Mouse (Mus musculus) CH12.LX (cell line): ENCODE measurements at regions not wholly inside any gene's neighbourhood (a gene's known extent, or its start where the extent isn't known, plus 50 kb on each side); places are given as distances from the start of the nearest gene placed in this dataset.

Source experiments
- DNase-seq: peaks from one replicate; pipeline ENCODE4 v3.0.0-alpha.2; 2013; ENCODE audit errors: extremely low read depth
- H3K27ac ChIP-seq: 2 replicates; pipeline ENCODE4 v1.5.1; 2012; ENCODE audit warnings: low read depth, mild to moderate bottlenecking, control low read depth, moderate library complexity; ENCODE audit not compliant: insufficient read depth
- H3K27me3 ChIP-seq: replicated peaks from 2 replicates; pipeline ENCODE3; 2012; ENCODE audit warnings: inconsistent platforms
- H3K36me3 ChIP-seq, 2 experiments: replicated peaks in 1 of 2; 2 replicates each; pipeline versions ENCODE3 to v1.6.1; 2012; ENCODE audit warnings: inconsistent platforms in 1 of 2, low read length in 1 of 2, mild to moderate bottlenecking in 1 of 2, mixed read lengths in 1 of 2, moderate library complexity in 1 of 2; ENCODE audit not compliant: control insufficient read depth in 1 of 2, insufficient read depth in 1 of 2
- H3K4me1 ChIP-seq, 2 experiments: 2 replicates each; pipeline ENCODE4 v1.6.1; 2012; ENCODE audit warnings: inconsistent platforms in 1 of 2, moderate library complexity in 1 of 2; ENCODE audit not compliant: insufficient read depth in 2 of 2, control insufficient read depth in 1 of 2
- H3K4me2 ChIP-seq: 2 replicates; pipeline ENCODE4 v1.6.1; 2012; ENCODE audit warnings: low read depth, mild to moderate bottlenecking, control low read depth; ENCODE audit not compliant: poor library complexity, insufficient read depth, severe bottlenecking
- H3K4me3 ChIP-seq, 3 experiments: fragments of 150-350 bp in 1 of 3; sonication (generic) in 1 of 3; replicated peaks in 1 of 3; 2 replicates each; pipeline versions ENCODE3 to v1.5.1; 2011 to 2012; ENCODE audit warnings: low read depth in 2 of 3, low read length in 2 of 3, mild to moderate bottlenecking in 2 of 3, moderate library complexity in 2 of 3, control low read depth in 1 of 3, improper control_type of control experiment in 1 of 3, inconsistent platforms in 1 of 3, mixed read lengths in 1 of 3; ENCODE audit not compliant: poor library complexity in 1 of 3
- H3K79me2 ChIP-seq: replicated peaks from 2 replicates; pipeline ENCODE4 v1.6.1; 2012; ENCODE audit warnings: mild to moderate bottlenecking, moderate library complexity; ENCODE audit not compliant: control insufficient read depth, poor library complexity, insufficient read depth, severe bottlenecking; ENCODE audit errors: extremely low read depth
- H3K9ac ChIP-seq: 2 replicates; pipeline ENCODE4 v1.6.1; 2012; ENCODE audit warnings: low read depth, mild to moderate bottlenecking, control low read depth, moderate library complexity; ENCODE audit not compliant: insufficient read depth
- H3K9me3 ChIP-seq: replicated peaks from 2 replicates; pipeline ENCODE3; 2012; ENCODE audit warnings: low read length, inconsistent platforms, mixed read lengths
- BHLHE40 ChIP-seq: IDR thresholded peaks from 2 replicates; pipeline ENCODE4 v1.6.1; 2011; ENCODE audit warnings: mild to moderate bottlenecking, low read depth, low read length, improper control_type of control experiment
- CHD1 ChIP-seq: IDR thresholded peaks from 2 replicates; pipeline ENCODE4 v1.6.1; 2012; ENCODE audit warnings: low read depth, low read length, improper control_type of control experiment, inconsistent platforms
- CHD2 ChIP-seq: IDR thresholded peaks from 2 replicates; pipeline ENCODE4 v1.6.1; 2011; ENCODE audit warnings: low read length, improper control_type of control experiment
- E2F4 ChIP-seq: IDR thresholded peaks from 2 replicates; pipeline ENCODE4 v1.6.1; 2011; ENCODE audit warnings: low read depth, low read length, improper control_type of control experiment; ENCODE audit not compliant: insufficient replicate concordance
- ELF1 ChIP-seq: IDR thresholded peaks from 2 replicates; pipeline ENCODE4 v1.6.1; 2014; ENCODE audit warnings: low read depth, mild to moderate bottlenecking, inconsistent platforms, low read length, improper control_type of control experiment
- EP300 ChIP-seq: IDR thresholded peaks from 2 replicates; pipeline ENCODE4 v1.6.1; 2011; ENCODE audit warnings: low read length, improper control_type of control experiment
- ETS1 ChIP-seq: conservative IDR thresholded peaks from 2 replicates; pipeline ENCODE4 v1.6.1; 2012; ENCODE audit warnings: low read depth, mild to moderate bottlenecking, inconsistent platforms, low read length, improper control_type of control experiment, moderate library complexity
- GABPA ChIP-seq: IDR thresholded peaks from 2 replicates; pipeline ENCODE4 v1.6.1; 2012; ENCODE audit warnings: low read depth, low read length, improper control_type of control experiment, inconsistent platforms; ENCODE audit not compliant: insufficient replicate concordance
- HCFC1 ChIP-seq: IDR thresholded peaks from 2 replicates; pipeline ENCODE4 v1.6.1; 2012; ENCODE audit warnings: low read depth, mild to moderate bottlenecking, inconsistent platforms, low read length, improper control_type of control experiment
- JUN ChIP-seq: IDR thresholded peaks from 2 replicates; pipeline ENCODE4 v1.6.1; 2011; ENCODE audit warnings: low read depth, mild to moderate bottlenecking, low read length, improper control_type of control experiment, moderate library complexity; ENCODE audit not compliant: insufficient read depth
- MAFK ChIP-seq: IDR thresholded peaks from 2 replicates; pipeline ENCODE4 v1.6.1; 2011; ENCODE audit warnings: low read length, improper control_type of control experiment; ENCODE audit not compliant: insufficient replicate concordance
- MAX ChIP-seq: IDR thresholded peaks from 2 replicates; pipeline ENCODE4 v1.6.1; 2011; ENCODE audit warnings: low read length, improper control_type of control experiment
- MAZ ChIP-seq: IDR thresholded peaks from 2 replicates; pipeline ENCODE4 v1.6.1; 2012; ENCODE audit warnings: low read depth, mild to moderate bottlenecking, inconsistent platforms, low read length, improper control_type of control experiment, moderate library complexity
- MXI1 ChIP-seq: IDR thresholded peaks from 2 replicates; pipeline ENCODE4 v1.6.1; 2011; ENCODE audit warnings: mild to moderate bottlenecking, low read depth, low read length, improper control_type of control experiment
- NRF1 ChIP-seq: IDR thresholded peaks from 2 replicates; pipeline ENCODE4 v1.6.1; 2014; ENCODE audit warnings: low read depth, mild to moderate bottlenecking, inconsistent platforms, low read length, improper control_type of control experiment, moderate library complexity
- PAX5 ChIP-seq: IDR thresholded peaks from 2 replicates; pipeline ENCODE4 v1.6.1; 2012; ENCODE audit warnings: low read length, inconsistent platforms, mixed read lengths
- RCOR1 ChIP-seq: conservative IDR thresholded peaks from 2 replicates; pipeline ENCODE4 v1.6.1; 2012; ENCODE audit warnings: low read depth, mild to moderate bottlenecking, inconsistent platforms, low read length, improper control_type of control experiment
- SIN3A ChIP-seq: IDR thresholded peaks from 2 replicates; pipeline ENCODE4 v1.6.1; 2012; ENCODE audit warnings: low read length, improper control_type of control experiment, inconsistent platforms
- SMC3 ChIP-seq: IDR thresholded peaks from 2 replicates; pipeline ENCODE4 v1.6.1; 2011; ENCODE audit warnings: low read depth, low read length, improper control_type of control experiment
- TBP ChIP-seq: conservative IDR thresholded peaks from 2 replicates; pipeline ENCODE4 v1.6.1; 2011; ENCODE audit warnings: low read depth, low read length, improper control_type of control experiment
- TCF12 ChIP-seq: IDR thresholded peaks from 2 replicates; pipeline ENCODE4 v1.6.1; 2014; ENCODE audit warnings: low read depth, mild to moderate bottlenecking, inconsistent platforms, low read length, improper control_type of control experiment
- USF1 ChIP-seq: IDR thresholded peaks from 2 replicates; pipeline ENCODE4 v1.6.1; 2014; ENCODE audit warnings: low read depth, mild to moderate bottlenecking, inconsistent platforms, low read length, improper control_type of control experiment
- ZMIZ1 ChIP-seq: IDR thresholded peaks from 2 replicates; pipeline ENCODE4 v1.6.1; 2012; ENCODE audit warnings: low read depth, mild to moderate bottlenecking, inconsistent platforms, low read length, improper control_type of control experiment
- ZNF384 ChIP-seq: IDR thresholded peaks from 2 replicates; pipeline ENCODE4 v1.6.1; 2012; ENCODE audit warnings: low read depth, low read length, improper control_type of control experiment, inconsistent platforms
- dilution Hi-C: fragments of 300-500 bp; cut with MboI; formaldehyde crosslinking; loops from 2 replicates; pipeline ENCODE4 v1.14.3; 2020; ENCODE audit warnings: low sequenced_read_pairs; ENCODE audit not compliant: extremely low pct_unique_long_range_greater_than_20kb, extremely low pct_ligation_motif_present
- in situ Hi-C: fragments of 300-500 bp; cut with MboI; formaldehyde crosslinking; loops from 3 replicates; pipeline ENCODE4 v1.14.3; 2019; ENCODE audit warnings: low sequenced_read_pairs, low pct_ligation_motif_present, low pct_unique_long_range_greater_than_20kb, mixed read lengths

DNA sequence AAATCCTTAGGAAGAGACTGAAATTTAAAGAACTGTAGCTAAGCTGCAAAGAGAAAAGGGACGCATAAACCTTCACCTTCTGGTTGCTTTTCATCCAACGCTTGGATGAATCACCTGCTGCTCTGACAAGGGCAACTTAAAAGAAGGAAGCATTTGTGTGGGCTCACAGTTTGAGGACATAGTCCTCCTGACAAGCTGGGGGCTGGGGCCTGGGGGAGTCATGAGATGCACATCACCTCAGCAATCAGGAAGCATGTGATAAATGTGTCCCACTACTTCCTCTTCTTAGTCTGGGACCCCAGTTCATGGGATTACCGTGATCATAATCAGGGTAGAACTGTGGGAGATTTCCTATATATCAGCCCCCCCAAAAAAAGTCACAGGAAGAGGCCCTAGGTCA, 107.8 kb upstream of the F13a1 start:
- no peaks in the 10 kb centered on the region for H3K9me3 ChIP-seq
- H3K27ac ChIP-seq: no peak overlapping the region
- H3K27me3 ChIP-seq: no peaks in the 10 kb centered on the region
- no peaks in the 10 kb centered on the region for H3K36me3 ChIP-seq
- no peak overlapping the region for H3K9ac ChIP-seq
- TF ChIP-seq ZMIZ1: no peak
- no peak for TF ChIP-seq USF1
- no peak for TF ChIP-seq SMC3
- TF ChIP-seq GABPA: no peak
- no peak for TF ChIP-seq E2F4
- TF ChIP-seq MAX: no peak
- TF ChIP-seq TBP: no peak
- TF ChIP-seq MXI1: no peak
- no peak for TF ChIP-seq RCOR1
- TF ChIP-seq JUN: no peak
- no peak for TF ChIP-seq MAFK
- no peak for TF ChIP-seq CHD2
- TF ChIP-seq TCF12: no peak
- no peak for TF ChIP-seq PAX5
- TF ChIP-seq EP300: no peak
- no peak for TF ChIP-seq ELF1
- TF ChIP-seq NRF1: no peak
- no peak for TF ChIP-seq SIN3A
- no peak for TF ChIP-seq HCFC1
- no peak for TF ChIP-seq CHD1
- TF ChIP-seq, all 38 proteins: peak for 0
- H3K4me1 ChIP-seq: no peaks in the 10 kb centered on the region
- H3K79me2 ChIP-seq: no peaks in the 10 kb centered on the region
- dilution Hi-C loops: no loop called here
- in situ Hi-C loops: no loop called here
- no peak overlapping the region for H3K4me3 ChIP-seq
- no peak for DNase-seq
- no peak overlapping the region for H3K4me2 ChIP-seq

DNA sequence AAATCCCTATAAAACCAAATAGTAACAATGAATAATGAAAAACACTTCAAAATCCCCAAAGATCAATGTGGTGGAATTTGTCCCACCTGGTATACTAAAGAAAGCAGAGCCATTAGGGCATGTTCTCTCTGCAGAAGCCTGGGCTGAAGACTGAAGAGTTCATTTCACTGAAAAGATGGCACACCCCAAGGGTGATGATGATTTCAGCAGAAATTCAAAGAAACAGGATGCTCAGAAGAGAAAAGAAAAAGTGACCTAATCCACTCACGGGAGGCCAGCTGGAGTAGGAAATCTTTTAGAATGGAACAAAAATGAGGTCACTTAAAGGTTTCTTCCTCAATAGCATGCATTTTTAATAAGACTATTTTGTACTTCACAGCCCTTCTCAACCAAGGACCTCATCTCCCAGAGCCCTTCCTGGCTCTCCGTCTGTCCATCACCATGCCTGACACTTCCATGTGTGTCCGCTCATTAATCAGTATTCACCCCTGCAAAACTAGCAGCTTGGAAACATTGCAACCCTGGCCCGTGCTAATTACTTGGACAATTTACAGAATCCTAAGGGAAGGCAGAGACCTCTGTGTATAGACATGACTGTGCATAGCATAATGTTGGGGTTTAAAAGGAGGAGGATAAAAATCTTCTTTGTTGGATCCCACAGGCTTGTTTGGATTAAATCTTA, 101.9 kb upstream of the F13a1 start:
- Histone ChIP-seq H3K4me2 (no peak overlapping the region), H3K27me3 (no peaks in the 10 kb centered on the region), H3K27ac (no peak overlapping the region), H3K4me1 (peaks cover 3 to 25% of the 10 kb centered on the region in 2 experiments; a peak in 3 of 4 replicates), H3K4me3 (no peak overlapping the region), H3K36me3 (no peaks in the 10 kb centered on the region), H3K9ac (no peak overlapping the region), H3K9me3 (no peaks in the 10 kb centered on the region), H3K79me2 (no peaks in the 10 kb centered on the region)
- in situ Hi-C loops (no loop called here), dilution Hi-C loops (no loop called here)
- DNase-seq: no peak
- no peak for TF ChIP-seq ELF1
- TF ChIP-seq ZMIZ1: no peak
- TF ChIP-seq ETS1: peak; percentile 26; the same call in 1 of the 2 replicates
- TF ChIP-seq BHLHE40: no peak
- no peak for TF ChIP-seq ZNF384
- no peak for TF ChIP-seq MAZ
- TF ChIP-seq RCOR1: no peak
- TF ChIP-seq MAFK: no peak
